Mouse (Mus musculus): ENCODE results near the gene Rnf5. TPM values are rescaled to one million over a fixed set of nuclear protein-coding genes. Genes with fewer than 3 reads are reported as not detected.
A peak's percentile ranks its signal among the peaks of the same experiment; 100 is the strongest.

The Rnf5 gene
- polyA plus RNA-seq, 1 experiment from 2014 or later: 270 TPM

DNA sequence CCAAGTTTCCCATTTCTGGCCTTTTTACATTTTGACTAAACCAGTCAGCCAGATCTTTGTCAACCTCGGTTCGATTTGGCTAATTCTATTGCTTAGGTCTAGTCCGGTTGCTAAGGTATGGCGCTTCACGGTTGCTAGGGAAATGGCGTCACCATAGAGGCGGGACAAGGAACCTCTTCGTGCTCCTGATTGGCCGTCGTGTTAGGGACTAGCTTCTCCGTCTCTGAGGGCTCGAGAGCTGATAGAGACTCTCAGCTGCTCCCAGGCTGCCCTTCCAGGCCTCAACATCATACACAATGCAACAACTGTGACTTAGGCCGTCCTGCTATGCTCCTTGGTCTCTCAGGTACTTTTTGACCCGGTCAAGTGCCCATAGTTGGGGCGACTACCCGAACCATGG, 41.1 kb upstream of the Rnf5 start, which contains the start of gene Fkbpl:
Fkbpl (plus strand) TSS at position 157 of the 400 bp plus-strand sequence.
- H3K4me1 ChIP-seq (replicated peaks): peaks cover 52% of the 10 kb centered on the region
- peak within 1 kb of the TSS; percentile 75 for H3K9ac ChIP-seq
- H3K4me2 ChIP-seq: peak within 1 kb of the TSS; percentile 65
- ATAC-seq (ENCODE audit: low read depth): peak; percentile 67
- peak within 1 kb of the TSS; percentile 54 for H3K4me3 ChIP-seq
- H3K27ac ChIP-seq (replicated peaks): peak within 1 kb of the TSS; percentile 70
- WGBS: under 1% methylated on average over 16 of the region's 16 CpGs
- no peaks in the 10 kb centered on the region for H3K27me3 ChIP-seq
- H3K9me3 ChIP-seq: no peaks in the 10 kb centered on the region
- H3K36me3 ChIP-seq: peaks cover 8% of the 10 kb centered on the region

- H3K27ac ChIP-seq (replicated peaks): no peak overlapping the region
These were observed 40.5 kb upstream of the Rnf5 start for GRCm38 (mm10) chr17:34643944-34644343.

DNA sequence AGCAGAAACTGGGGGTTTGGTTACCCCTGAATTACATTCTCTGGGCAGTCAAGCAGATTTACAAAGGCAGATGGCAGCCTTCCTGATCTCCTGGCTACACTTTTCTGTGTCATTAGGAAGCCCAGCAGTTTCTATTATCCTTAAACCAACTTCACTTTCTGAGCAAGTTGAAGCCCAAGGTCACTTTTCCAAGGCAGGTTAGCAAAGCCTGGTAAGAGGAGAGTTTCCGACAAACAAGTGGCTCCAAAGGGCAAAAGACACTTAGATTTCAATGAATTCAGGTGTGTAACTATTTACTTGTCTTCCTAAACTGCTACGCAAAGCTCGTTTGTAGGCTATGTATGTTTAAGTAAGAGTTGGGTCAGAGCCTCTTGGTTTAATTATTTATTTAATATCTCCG, 39.9 kb upstream of the Rnf5 start:
- 83% methylated on average over 4 of the region's 4 CpGs for whole genome bisulfite sequencing
- no peak overlapping the region for H3K4me2 ChIP-seq
- no peak overlapping the region for H3K27ac ChIP-seq (replicated peaks)
- no peaks in the 10 kb centered on the region for H3K36me3 ChIP-seq
- no peak overlapping the region for H3K4me3 ChIP-seq
- no peak for ATAC-seq (ENCODE audit: low read depth)
- no peaks in the 10 kb centered on the region for H3K27me3 ChIP-seq
- H3K4me1 ChIP-seq (replicated peaks): peaks cover 49% of the 10 kb centered on the region
- H3K9me3 ChIP-seq: no peaks in the 10 kb centered on the region
- H3K9ac ChIP-seq: no peak overlapping the region

More at GRCm38 (mm10) chr17:34643944-34644343, 40.5 kb upstream of the Rnf5 start:
- Histone ChIP-seq H3K36me3 (peaks cover 2% of the 10 kb centered on the region; the same call in 1 of the 2 replicates), H3K4me3 (no peak overlapping the region), H3K27me3 (no peaks in the 10 kb centered on the region), H3K9ac (0 out of 2 replicates have a peak overlapping the region, but pooled peaks have one; percentile 17), H3K9me3 (no peaks in the 10 kb centered on the region), H3K4me1 (replicated peaks) (peaks cover 52% of the 10 kb centered on the region), H3K4me2 (no peak overlapping the region)
- 83% methylated on average over 10 of the region's 10 CpGs for WGBS
- no peak for ATAC-seq (ENCODE audit: low read depth)

DNA sequence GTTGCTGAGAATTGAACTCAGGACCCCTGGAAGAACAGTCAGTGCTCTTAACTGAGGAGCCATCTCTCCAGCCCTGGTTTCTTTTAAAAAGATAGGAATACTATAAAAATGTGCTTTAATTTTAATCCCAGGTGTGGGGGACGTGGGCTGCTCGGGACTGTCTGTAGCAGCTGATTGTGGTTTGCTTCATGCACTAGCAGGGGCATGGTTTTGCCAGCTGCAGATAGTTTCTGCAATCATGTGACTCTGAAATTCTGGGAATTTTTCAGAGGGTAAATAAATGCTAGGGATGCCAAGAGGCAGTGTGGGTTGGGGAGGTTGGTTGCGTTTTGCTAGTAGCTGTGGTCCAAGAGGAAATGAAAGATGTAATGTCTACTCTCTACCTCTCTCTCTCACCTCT, 38.5 kb upstream of the Rnf5 start:
- H3K4me3 ChIP-seq: no peak overlapping the region
- 85% methylated on average over 3 of the region's 3 CpGs for WGBS
- H3K4me2 ChIP-seq: no peak overlapping the region
- H3K36me3 ChIP-seq: no peaks in the 10 kb centered on the region
- peaks cover 40% of the 10 kb centered on the region for H3K4me1 ChIP-seq (replicated peaks)
- no peaks in the 10 kb centered on the region for H3K9me3 ChIP-seq
- H3K27ac ChIP-seq (replicated peaks): peak overlapping the region; percentile 74; the same call in 1 of the 2 replicates
- no peak overlapping the region for H3K9ac ChIP-seq
- peaks cover under 1% of the 10 kb centered on the region; the same call in 1 of the 2 replicates for H3K27me3 ChIP-seq
- no peak for ATAC-seq (ENCODE audit: low read depth)

DNA sequence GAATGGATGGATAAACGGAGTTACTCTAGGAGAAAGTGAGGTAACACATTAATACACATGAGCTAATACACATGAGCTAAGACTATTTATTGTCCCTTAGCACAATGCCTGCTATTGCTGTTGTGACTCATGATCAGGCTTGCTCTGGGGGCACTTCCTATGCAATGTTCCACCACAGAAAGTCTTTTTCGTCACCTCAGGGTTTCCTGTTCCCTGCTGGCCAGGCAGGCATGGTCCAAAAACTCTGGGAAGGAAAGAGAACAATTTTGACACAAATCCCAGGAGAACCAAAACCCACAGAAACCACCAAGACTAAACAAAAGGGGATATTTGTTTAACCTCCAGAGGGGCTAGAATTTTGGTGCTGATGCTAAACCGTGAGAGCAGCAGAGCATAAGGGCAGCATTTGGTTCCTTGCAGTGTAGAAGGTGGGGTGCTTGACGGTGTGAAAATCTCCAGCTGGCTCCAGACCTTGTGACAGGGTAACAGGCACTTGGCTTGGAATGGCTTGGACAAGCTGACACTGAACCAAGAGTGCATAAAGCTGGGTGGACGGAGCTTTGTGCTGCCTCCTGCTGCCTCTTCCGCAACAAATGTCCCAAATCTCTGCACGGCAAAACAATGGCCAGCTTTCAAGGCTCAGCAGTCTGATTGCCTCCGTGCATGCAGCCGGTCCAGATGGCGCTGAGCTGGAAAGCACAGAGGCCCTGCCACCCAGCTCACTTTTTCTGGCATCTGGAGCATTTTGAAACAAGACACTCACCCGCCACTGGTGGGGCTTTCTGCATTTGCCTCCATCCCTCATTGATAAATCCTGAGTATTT, 37.5 kb upstream of the Rnf5 start:
- H3K4me1 ChIP-seq (replicated peaks): peaks cover 33% of the 10 kb centered on the region
- no peak overlapping the region for H3K4me2 ChIP-seq
- H3K27me3 ChIP-seq: peaks cover 4% of the 10 kb centered on the region; the same call in 1 of the 2 replicates
- H3K9me3 ChIP-seq: no peaks in the 10 kb centered on the region
- no peaks in the 10 kb centered on the region for H3K36me3 ChIP-seq
- ATAC-seq (ENCODE audit: low read depth): no peak
- WGBS: 15% methylated on average over 11 of the region's 11 CpGs
- H3K4me3 ChIP-seq: no peak overlapping the region
- peak overlapping the region; percentile 31; the same call in 1 of the 2 replicates for H3K9ac ChIP-seq
- peak overlapping the region; percentile 74 for H3K27ac ChIP-seq (replicated peaks)

DNA sequence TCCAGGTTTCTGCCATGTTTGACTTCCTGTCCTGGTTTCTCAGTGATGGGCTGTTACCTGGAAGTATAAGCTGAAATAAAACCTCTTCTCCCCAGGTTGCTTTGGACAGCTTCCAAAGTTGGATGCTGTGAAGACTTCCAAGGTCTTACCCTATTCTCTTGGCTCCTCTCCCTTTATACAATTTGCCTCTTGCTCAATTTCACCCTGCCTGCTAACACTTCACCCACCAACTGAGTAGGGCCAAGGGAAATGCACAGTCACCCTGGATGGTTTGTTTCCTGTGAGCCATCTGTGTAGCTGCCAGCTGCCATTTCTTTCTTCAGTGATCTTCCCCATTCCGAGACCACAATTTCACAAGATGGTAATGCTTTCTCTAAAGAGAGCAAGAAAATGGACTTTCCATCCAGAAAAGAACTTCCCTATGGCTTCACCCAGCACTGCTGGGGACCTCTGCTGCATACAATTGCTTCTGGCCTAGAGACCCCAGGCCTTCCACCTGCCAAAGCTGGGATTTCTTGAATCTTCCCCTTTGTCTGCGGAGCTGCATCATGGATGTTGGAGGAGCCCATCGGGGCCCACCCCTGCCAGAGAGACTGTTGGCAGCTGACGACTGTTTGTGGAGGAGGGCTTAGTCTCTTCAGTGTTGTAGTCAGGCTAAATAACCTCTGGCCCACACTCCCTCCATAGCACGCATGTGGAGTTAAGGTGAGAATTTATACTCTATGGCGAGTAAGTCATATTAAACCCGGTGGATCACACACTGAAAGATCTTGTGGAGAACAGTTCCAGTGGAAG, 36.2 kb upstream of the Rnf5 start:
- no peak for ATAC-seq (ENCODE audit: low read depth)
- Histone ChIP-seq H3K9me3 (no peaks in the 10 kb centered on the region), H3K4me2 (no peak overlapping the region), H3K9ac (no peak overlapping the region), H3K36me3 (no peaks in the 10 kb centered on the region), H3K27me3 (peaks cover 4% of the 10 kb centered on the region; the same call in 1 of the 2 replicates), H3K27ac (replicated peaks) (no peak overlapping the region), H3K4me1 (replicated peaks) (peaks cover 21% of the 10 kb centered on the region), H3K4me3 (no peak overlapping the region)
- 87% methylated on average over 7 of the region's 7 CpGs for WGBS

DNA sequence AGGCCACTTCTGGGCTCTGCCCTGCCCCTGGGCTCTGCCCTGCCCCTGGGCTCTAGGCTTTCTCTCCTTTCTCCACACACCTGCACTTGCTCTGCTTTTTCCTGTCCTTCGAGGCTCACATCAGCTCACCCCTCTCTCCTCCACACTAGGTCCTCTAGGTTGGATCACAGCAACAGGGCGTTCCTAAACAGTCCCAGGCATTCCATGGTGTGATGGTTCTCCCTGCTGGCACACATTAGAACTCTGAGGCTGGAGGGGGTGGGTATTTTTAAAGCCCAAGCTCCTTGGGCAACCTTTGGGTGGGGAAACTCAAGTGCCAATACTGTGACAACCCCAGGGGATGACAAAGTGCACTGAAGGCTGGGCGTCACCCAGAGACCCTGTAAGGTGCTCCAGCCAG, 34.0 kb upstream of the Rnf5 start:
- H3K9ac ChIP-seq: no peak overlapping the region
- WGBS: 67% methylated on average over 3 of the region's 3 CpGs
- ATAC-seq (ENCODE audit: low read depth): no peak

DNA sequence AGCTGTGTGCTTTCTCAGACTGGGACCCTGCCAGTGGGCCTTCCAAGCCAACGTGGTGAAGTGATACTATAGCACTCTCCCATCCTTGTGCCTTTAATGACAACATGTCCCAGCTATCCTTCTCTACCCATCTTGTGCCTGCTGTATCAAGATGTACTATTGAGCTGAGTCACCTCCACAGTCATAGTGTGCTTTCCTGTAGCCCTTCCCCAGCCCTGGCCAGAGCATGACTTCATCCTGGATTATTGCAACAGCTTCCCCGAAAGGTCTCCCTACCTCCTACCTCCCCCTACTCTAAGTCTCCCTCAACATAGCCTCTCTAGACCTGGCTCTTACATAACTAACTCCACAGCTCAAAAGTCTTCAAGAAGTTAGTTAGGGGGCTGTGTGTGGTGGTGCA, 32.2 kb upstream of the Rnf5 start:
- no peak for ATAC-seq (ENCODE audit: low read depth)
- Histone ChIP-seq H3K4me2 (no peak overlapping the region), H3K4me3 (no peak overlapping the region), H3K27me3 (peaks cover 39% of the 10 kb centered on the region), H3K9ac (no peak overlapping the region), H3K4me1 (replicated peaks) (peaks cover 27% of the 10 kb centered on the region), H3K27ac (replicated peaks) (no peak overlapping the region), H3K36me3 (no peaks in the 10 kb centered on the region), H3K9me3 (no peaks in the 10 kb centered on the region)
- 72% methylated on average over 2 of the region's 2 CpGs for WGBS

More for the DNA sequence above, 34.0 kb upstream of the Rnf5 start:
- H3K36me3 ChIP-seq: no peaks in the 10 kb centered on the region
- H3K4me2 ChIP-seq: no peak overlapping the region
- no peak overlapping the region for H3K4me3 ChIP-seq
- H3K4me1 ChIP-seq (replicated peaks): peaks cover 17% of the 10 kb centered on the region
- H3K9me3 ChIP-seq: no peaks in the 10 kb centered on the region
- peaks cover 21% of the 10 kb centered on the region for H3K27me3 ChIP-seq
- H3K27ac ChIP-seq (replicated peaks): no peak overlapping the region

- H3K9me3 ChIP-seq: no peaks in the 10 kb centered on the region
- no peak for ATAC-seq (ENCODE audit: low read depth)
- WGBS: 1% methylated on average over 26 of the region's 26 CpGs
These were observed 28.8 kb upstream of the Rnf5 start for GRCm38 (mm10) chr17:34632261-34632691.

GRCm38 (mm10) chr17:34631647-34632046, 28.2 kb upstream of the Rnf5 start:
- H3K27ac ChIP-seq (replicated peaks): no peak overlapping the region
- peak overlapping the region; percentile 74 for H3K4me3 ChIP-seq
- 3% methylated on average over 12 of the region's 12 CpGs for WGBS
- peaks cover 47% of the 10 kb centered on the region for H3K27me3 ChIP-seq
- peak overlapping the region; percentile 75 for H3K4me2 ChIP-seq
- H3K4me1 ChIP-seq (replicated peaks): peaks cover 50% of the 10 kb centered on the region
- ATAC-seq (ENCODE audit: low read depth): no peak
- H3K9ac ChIP-seq: peak overlapping the region; percentile 67
- H3K9me3 ChIP-seq: no peaks in the 10 kb centered on the region
- H3K36me3 ChIP-seq: no peaks in the 10 kb centered on the region

More at GRCm38 (mm10) chr17:34632261-34632691, 28.8 kb upstream of the Rnf5 start:
- H3K27me3 ChIP-seq: peaks cover 51% of the 10 kb centered on the region
- no peaks in the 10 kb centered on the region for H3K36me3 ChIP-seq
- peak overlapping the region; percentile 74 for H3K4me3 ChIP-seq
- H3K4me1 ChIP-seq (replicated peaks): peaks cover 49% of the 10 kb centered on the region
- H3K4me2 ChIP-seq: peak overlapping the region; percentile 75
- H3K9ac ChIP-seq: peak overlapping the region; percentile 67
- H3K27ac ChIP-seq (replicated peaks): no peak overlapping the region

GRCm38 (mm10) chr17:34630761-34631301, 27.3 kb upstream of the Rnf5 start:
- WGBS: 3% methylated on average over 42 of the region's 48 CpGs
- Histone ChIP-seq H3K27me3 (peaks cover 47% of the 10 kb centered on the region), H3K4me3 (peak overlapping the region; percentile 74), H3K9me3 (no peaks in the 10 kb centered on the region), H3K9ac (peak overlapping the region; percentile 55), H3K27ac (replicated peaks) (no peak overlapping the region), H3K4me2 (peak overlapping the region; percentile 75), H3K36me3 (no peaks in the 10 kb centered on the region), H3K4me1 (replicated peaks) (peaks cover 58% of the 10 kb centered on the region)
- ATAC-seq (ENCODE audit: low read depth): no peak

All from neural tube, embryonic 13.5 days (tissue).